Mouse (Mus musculus) erythroblast, embryonic 14.5 days (primary cell): Measurements from ENCODE around the gene Foxq1.

Source experiments
- GATA1 ChIP-seq: IDR thresholded peaks from 2 replicates; pipeline ENCODE4 v1.6.1; 2012; ENCODE audit warnings: low read length, inconsistent platforms, mixed read lengths
- TAL1 ChIP-seq: IDR thresholded peaks from 3 replicates; pipeline ENCODE4 v1.6.1; 2012; ENCODE audit warnings: low read length, inconsistent platforms, mixed read lengths

GRCm38 (mm10) chr13:31572806-31573508 lies 17.0 kb downstream of the Foxq1 start:
- no peak for TF ChIP-seq TAL1
- no peak for TF ChIP-seq GATA1
